Mouse (Mus musculus) intestine, embryonic 14.5 days (tissue): ENCODE results near the gene Ccl27b. TPM values are rescaled to one million over a fixed set of nuclear protein-coding genes. Genes with fewer than 3 reads are reported as not detected.
"Not testable (repeated sequence)": the region's sequence is repeated elsewhere in the genome, so short reads cannot be mapped to it uniquely, and the experiment has no call there.

Experiments used
- ATAC-seq: fragments of 200-750 bp; cut with Nextera tagmentation; replicated peaks from 2 replicates; pipeline ENCODE4 v1.8.0; 2017; ENCODE audit warnings: low read depth, moderate number of reproducible peaks, moderate TSS enrichment, moderate library complexity; ENCODE audit not compliant: low FRiP score, low TSS enrichment
- DNase-seq: peaks from one replicate; pipeline ENCODE4 v3.0.0-alpha.2; 2018; ENCODE audit warnings: low spot score
- H3K27ac ChIP-seq: fragments of 300-500 bp; sonication (generic); 2 replicates; pipeline ENCODE4 v1.5.1; 2014; ENCODE audit warnings: low read depth, mild to moderate bottlenecking, control low read depth
- H3K27me3 ChIP-seq: fragments of 300-500 bp; sonication (generic); replicated peaks from 2 replicates; pipeline ENCODE4 v1.6.1; 2014; ENCODE audit warnings: low read length, control low read depth; ENCODE audit not compliant: control insufficient read depth, insufficient read depth
- H3K36me3 ChIP-seq: fragments of 300-500 bp; sonication (generic); 2 replicates; pipeline ENCODE4 v1.6.1; 2014; ENCODE audit warnings: low read length, control low read depth; ENCODE audit not compliant: control insufficient read depth, insufficient read depth
- H3K4me1 ChIP-seq: fragments of 300-500 bp; sonication (generic); replicated peaks from 2 replicates; pipeline ENCODE4 v1.6.1; 2014; ENCODE audit warnings: low read length, control low read depth, mixed read lengths; ENCODE audit not compliant: control insufficient read depth, insufficient read depth
- H3K4me2 ChIP-seq: fragments of 300-500 bp; sonication (generic); 2 replicates; pipeline ENCODE4 v1.6.1; 2014; ENCODE audit warnings: low read length
- H3K4me3 ChIP-seq: fragments of 300-500 bp; sonication (generic); 2 replicates; pipeline ENCODE4 v1.5.1; 2014; ENCODE audit warnings: low read depth, low read length, control low read depth, mixed read lengths
- H3K9ac ChIP-seq: fragments of 300-500 bp; sonication (generic); 2 replicates; pipeline ENCODE4 v1.6.1; 2014; ENCODE audit warnings: mild to moderate bottlenecking, low read length
- H3K9me3 ChIP-seq: fragments of 300-500 bp; sonication (generic); 2 replicates; pipeline ENCODE4 v1.6.1; 2016; ENCODE audit warnings: low read length, control low read depth; ENCODE audit not compliant: control insufficient read depth
- WGBS: fragments of 180-500 bp; shearing (Covaris S2); extraction: QIAGEN DNeasy Blood & Tissue Kit; methylation state at CpG from one replicate; pipeline ENCODE4 v1.1.7; 2014; 5-methylcytosine and 5-hydroxymethylcytosine counted together
- polyA plus RNA-seq: library from polyadenylated mRNA; unstranded; fragments of >200 nt; fragmentation: Nextera tagmentation; extraction: Ambion mirVana; gene quantifications from 2 replicates; pipeline ENCODE4 v1.2.1, GENCODE M21; 2014

The Ccl27b gene
- polyA plus RNA-seq: not detected in 2 replicates

GRCm38 (mm10) chr4:42654951-42655350, at the start of gene Ccl27b:
TSS of gene Ccl27b (plus strand) at chr4:42655251.
- H3K9me3 ChIP-seq, ATAC-seq, H3K9ac ChIP-seq, H3K36me3 ChIP-seq, DNase-seq, H3K4me3 ChIP-seq, H3K4me2 ChIP-seq, H3K4me1 ChIP-seq, H3K27ac ChIP-seq, H3K27me3 ChIP-seq: not testable (repeated sequence)
- no CpG with 5 or more reads among the region's 9 CpGs for WGBS

GRCm38 (mm10) chr4:42611895-42612294, 43.2 kb upstream of the Ccl27b start, which contains the start of gene Gm10591:
TSS of gene Gm10591 (plus strand) at chr4:42612195.
- H3K9ac ChIP-seq, ATAC-seq, H3K27ac ChIP-seq, DNase-seq, H3K4me3 ChIP-seq, H3K4me2 ChIP-seq, H3K36me3 ChIP-seq, H3K27me3 ChIP-seq, H3K9me3 ChIP-seq, H3K4me1 ChIP-seq: not testable (repeated sequence)
- no CpG with 5 or more reads among the region's 5 CpGs for WGBS

- not testable (repeated sequence) for H3K27ac ChIP-seq, H3K4me1 ChIP-seq, H3K9ac ChIP-seq, H3K36me3 ChIP-seq, H3K27me3 ChIP-seq, H3K4me3 ChIP-seq, DNase-seq, ATAC-seq, H3K9me3 ChIP-seq, H3K4me2 ChIP-seq
- no CpG with 5 or more reads among the region's 8 CpGs for WGBS
Measured at GRCm38 (mm10) chr4:42629419-42629818, 25.6 kb upstream of the Ccl27b start, which contains the start of gene Gm2564. TSS of gene Gm2564 (plus strand) at chr4:42629719.

- H3K9ac ChIP-seq, H3K4me1 ChIP-seq, ATAC-seq, H3K9me3 ChIP-seq, H3K36me3 ChIP-seq, H3K4me3 ChIP-seq, H3K27me3 ChIP-seq, H3K27ac ChIP-seq, DNase-seq, H3K4me2 ChIP-seq: not testable (repeated sequence)
- WGBS: no CpG with 5 or more reads among the region's 3 CpGs
Measured at GRCm38 (mm10) chr4:42661793-42662192, 6.7 kb downstream of the Ccl27b start, which contains the start of gene Il11ra2. TSS of gene Il11ra2 (minus strand) at chr4:42661893.

DNA sequence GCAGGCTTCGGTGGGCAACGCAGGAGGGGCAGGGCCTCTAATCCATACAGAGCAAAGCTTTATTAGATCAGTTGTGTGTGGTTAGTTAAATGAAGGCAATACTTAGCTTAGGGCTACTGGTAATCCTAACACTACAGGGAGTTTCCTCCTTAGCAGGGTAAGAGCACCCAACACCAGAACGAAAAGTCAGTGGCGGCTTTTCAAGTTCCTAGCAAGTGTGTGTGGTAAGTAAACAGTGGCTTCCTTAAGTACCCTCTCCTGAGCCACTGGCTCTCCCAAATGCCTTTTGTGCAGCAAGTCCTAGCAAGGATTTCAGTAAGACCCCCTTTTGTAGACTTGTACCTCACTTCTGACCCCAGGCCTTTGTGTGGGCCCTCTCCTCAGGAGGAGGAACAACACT, 20.4 kb downstream of the Ccl27b start:
- H3K36me3 ChIP-seq, H3K4me3 ChIP-seq, ATAC-seq, H3K9ac ChIP-seq, H3K27ac ChIP-seq, DNase-seq, H3K9me3 ChIP-seq, H3K4me1 ChIP-seq, H3K4me2 ChIP-seq, H3K27me3 ChIP-seq: not testable (repeated sequence)
- no CpG with 5 or more reads among the region's 4 CpGs for WGBS

- H3K4me2 ChIP-seq, H3K4me1 ChIP-seq, DNase-seq, H3K4me3 ChIP-seq, H3K9ac ChIP-seq, H3K27me3 ChIP-seq, H3K36me3 ChIP-seq, H3K27ac ChIP-seq, ATAC-seq, H3K9me3 ChIP-seq: not testable (repeated sequence)
- no CpG with 5 or more reads among the region's 7 CpGs for WGBS
Measured at GRCm38 (mm10) chr4:42679365-42679764, 24.3 kb downstream of the Ccl27b start.

DNA sequence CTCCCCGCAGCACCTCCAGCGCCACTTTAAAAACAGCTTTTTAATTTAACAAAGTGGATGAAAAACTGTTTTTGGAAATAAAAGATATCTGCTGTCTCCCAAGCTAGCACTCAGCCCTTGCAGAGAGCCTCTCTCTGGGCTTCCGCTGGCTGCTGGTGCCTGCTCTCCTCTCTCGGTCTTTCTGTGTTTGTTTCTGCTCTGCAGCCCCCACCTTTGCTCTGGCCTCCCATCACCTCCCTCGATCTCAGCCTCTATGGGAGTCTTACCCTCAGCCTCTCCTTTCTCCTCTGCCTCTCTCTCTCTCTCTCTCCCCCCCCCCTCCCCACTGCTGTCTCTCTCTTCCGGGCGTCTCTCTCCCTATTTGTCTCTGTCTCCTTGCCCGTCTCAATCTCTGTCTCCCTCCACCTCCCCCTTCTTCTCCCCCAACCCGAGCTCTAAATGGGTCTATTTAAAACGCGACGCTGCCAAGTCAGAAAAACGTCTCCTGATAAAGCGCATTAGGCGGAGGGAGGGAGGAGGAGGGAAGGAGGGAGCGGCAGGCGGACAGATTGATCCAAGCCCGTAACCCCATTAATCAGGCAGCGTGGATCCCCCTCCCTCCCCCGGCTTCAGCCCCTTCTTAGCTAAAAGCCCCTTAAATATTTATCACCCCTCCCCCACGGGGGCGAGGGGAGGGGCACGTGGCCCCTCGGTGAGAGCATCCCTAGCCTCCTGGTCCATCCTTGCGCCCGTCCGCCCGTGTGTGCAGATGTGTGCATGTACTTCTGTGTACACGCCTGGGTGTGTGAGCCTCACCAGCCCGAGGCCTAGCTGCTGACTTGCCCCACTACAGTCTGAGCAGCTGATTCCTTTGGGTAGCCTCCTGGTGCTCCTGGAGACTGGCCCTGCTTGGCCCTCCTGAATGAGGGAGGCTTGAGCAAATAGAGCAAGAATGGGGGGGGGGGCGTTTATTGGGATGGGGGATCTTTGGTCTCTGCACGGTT, 25.6 kb downstream of the Ccl27b start:
- not testable (repeated sequence) for H3K9me3 ChIP-seq, DNase-seq, H3K36me3 ChIP-seq, H3K4me1 ChIP-seq, H3K27ac ChIP-seq, H3K9ac ChIP-seq, H3K27me3 ChIP-seq, H3K4me3 ChIP-seq, H3K4me2 ChIP-seq, ATAC-seq
- WGBS: no CpG with 5 or more reads among the region's 32 CpGs

- H3K4me3 ChIP-seq, H3K27ac ChIP-seq, H3K4me2 ChIP-seq, H3K27me3 ChIP-seq, ATAC-seq, H3K9me3 ChIP-seq, DNase-seq, H3K9ac ChIP-seq, H3K4me1 ChIP-seq, H3K36me3 ChIP-seq: not testable (repeated sequence)
- no CpG with 5 or more reads among the region's 66 CpGs for WGBS
Measured at GRCm38 (mm10) chr4:42681473-42682182, 26.6 kb downstream of the Ccl27b start.
